Mouse (Mus musculus) embryonic facial prominence, embryonic 12.5 days (tissue): Measurements from ENCODE around the gene Tshz2. TPM values are rescaled to one million over a fixed set of nuclear protein-coding genes. Genes with fewer than 3 reads are reported as not detected.

ENCODE experiments used
- ATAC-seq: fragments of 200-750 bp; cut with Nextera tagmentation; 2 replicates; pipeline ENCODE4 v1.8.0; 2017; ENCODE audit not compliant: insufficient number of reproducible peaks, insufficient read depth, low FRiP score, low TSS enrichment
- H3K27ac ChIP-seq: fragments of 300-500 bp; sonication (generic); 2 replicates; pipeline ENCODE4 v1.5.1; 2016; ENCODE audit warnings: mild to moderate bottlenecking
- H3K27me3 ChIP-seq: fragments of 300-500 bp; sonication (generic); 2 replicates; pipeline ENCODE4 v1.6.1; 2016; ENCODE audit warnings: mild to moderate bottlenecking, moderate library complexity
- H3K36me3 ChIP-seq: fragments of 300-500 bp; sonication (generic); 2 replicates; pipeline ENCODE4 v1.6.1; 2016; ENCODE audit warnings: mild to moderate bottlenecking
- H3K4me1 ChIP-seq: fragments of 300-500 bp; sonication (generic); 2 replicates; pipeline ENCODE4 v1.6.1; 2016
- H3K4me2 ChIP-seq: fragments of 300-500 bp; sonication (generic); replicated peaks from 2 replicates; pipeline ENCODE4 v1.6.1; 2016; ENCODE audit warnings: mild to moderate bottlenecking, moderate library complexity
- H3K4me3 ChIP-seq: fragments of 300-500 bp; sonication (generic); 2 replicates; pipeline ENCODE4 v1.5.1; 2016; ENCODE audit warnings: mild to moderate bottlenecking
- H3K9ac ChIP-seq: fragments of 300-500 bp; sonication (generic); 2 replicates; pipeline ENCODE4 v1.6.1; 2016; ENCODE audit warnings: mild to moderate bottlenecking, moderate library complexity
- H3K9me3 ChIP-seq: fragments of 300-500 bp; sonication (generic); 2 replicates; pipeline ENCODE4 v1.6.1; 2016; ENCODE audit warnings: mild to moderate bottlenecking, moderate library complexity
- WGBS: fragments of 180-500 bp; shearing (Covaris S2); methylation state at CpG from one replicate; pipeline ENCODE4 v1.1.7; 2016; 5-methylcytosine and 5-hydroxymethylcytosine counted together
- polyA plus RNA-seq: library from polyadenylated mRNA; unstranded; fragments of >200 nt; fragmentation: Nextera tagmentation; extraction: Ambion mirVana; gene quantifications from 2 replicates; pipeline ENCODE4 v1.2.1, GENCODE M21; 2016

The Tshz2 gene
- polyA plus RNA-seq, 1 experiment from 2014 or later, result 9.1 TPM

GRCm38 (mm10) chr2:169790439-169791131, 157.8 kb downstream of the Tshz2 start:
- Histone ChIP-seq H3K36me3 (no peaks in the 10 kb centered on the region), H3K4me1 (peaks cover 28% of the 10 kb centered on the region), H3K4me2 (peak overlapping the region; percentile 48), H3K27me3 (no peaks in the 10 kb centered on the region), H3K4me3 (peak overlapping the region; percentile 19; the same call in 1 of the 2 replicates), H3K27ac (peak overlapping the region; percentile 70), H3K9me3 (no peaks in the 10 kb centered on the region), H3K9ac (peak overlapping the region; percentile 8; the same call in 1 of the 2 replicates)
- WGBS, result 2% methylated on average over 12 of the region's 12 CpGs
- ATAC-seq, result peak; percentile 83

GRCm38 (mm10) chr2:169792706-169793105, 159.9 kb downstream of the Tshz2 start:
- H3K4me1 ChIP-seq, result peaks cover 24% of the 10 kb centered on the region
- H3K27ac ChIP-seq, result no peak overlapping the region
- H3K4me2 ChIP-seq, result no peak overlapping the region
- WGBS, result 32% methylated on average over 3 of the region's 3 CpGs
- H3K36me3 ChIP-seq, result no peaks in the 10 kb centered on the region
- no peak overlapping the region for H3K9ac ChIP-seq
- H3K4me3 ChIP-seq, result no peak overlapping the region
- ATAC-seq, result no peak
- H3K9me3 ChIP-seq, result no peaks in the 10 kb centered on the region
- H3K27me3 ChIP-seq, result no peaks in the 10 kb centered on the region

DNA sequence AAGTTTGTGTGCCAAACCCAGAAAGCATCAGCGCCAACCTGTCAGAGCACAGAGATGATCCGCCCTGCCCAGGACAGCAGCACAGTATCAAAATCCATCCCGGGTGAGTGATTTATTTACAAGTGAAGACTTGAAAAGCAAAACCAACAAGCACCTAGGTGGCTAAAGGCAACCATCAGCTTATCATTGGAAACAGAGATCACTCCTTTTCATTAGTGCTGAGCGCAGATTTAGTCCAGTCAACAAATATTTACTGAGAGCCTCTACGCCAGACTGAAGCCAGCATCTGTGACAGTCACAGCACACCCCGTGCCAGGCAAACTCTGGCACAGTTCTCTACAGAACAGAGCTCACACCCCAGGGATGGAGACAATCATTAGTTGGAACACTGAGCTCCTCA, 169.4 kb downstream of the Tshz2 start:
- no peaks in the 10 kb centered on the region for H3K36me3 ChIP-seq
- H3K4me2 ChIP-seq, result no peak overlapping the region
- H3K9me3 ChIP-seq, result no peaks in the 10 kb centered on the region
- H3K9ac ChIP-seq, result no peak overlapping the region
- no peaks in the 10 kb centered on the region for H3K4me1 ChIP-seq
- no peak for ATAC-seq
- no peaks in the 10 kb centered on the region for H3K27me3 ChIP-seq
- H3K27ac ChIP-seq, result no peak overlapping the region
- H3K4me3 ChIP-seq, result no peak overlapping the region
- 93% methylated on average over 6 of the region's 6 CpGs for WGBS

- no peak overlapping the region for H3K27ac ChIP-seq
- ATAC-seq, result no peak
- 38% methylated on average over 5 of the region's 5 CpGs for WGBS
- H3K4me1 ChIP-seq, result no peaks in the 10 kb centered on the region
- H3K4me3 ChIP-seq, result no peak overlapping the region
- H3K36me3 ChIP-seq, result no peaks in the 10 kb centered on the region
- no peak overlapping the region for H3K4me2 ChIP-seq
- H3K9me3 ChIP-seq, result no peaks in the 10 kb centered on the region
- no peaks in the 10 kb centered on the region for H3K27me3 ChIP-seq
- H3K9ac ChIP-seq, result no peak overlapping the region
Measured at GRCm38 (mm10) chr2:169804380-169804779, 171.6 kb downstream of the Tshz2 start.

- no peak overlapping the region for H3K27ac ChIP-seq
- no peak overlapping the region for H3K4me3 ChIP-seq
- H3K4me2 ChIP-seq, result no peak overlapping the region
- no peaks in the 10 kb centered on the region for H3K27me3 ChIP-seq
- H3K9me3 ChIP-seq, result no peaks in the 10 kb centered on the region
- no peak for ATAC-seq
- no peaks in the 10 kb centered on the region for H3K36me3 ChIP-seq
- 82% methylated on average over 12 of the region's 12 CpGs for WGBS
- no peaks in the 10 kb centered on the region for H3K4me1 ChIP-seq
- H3K9ac ChIP-seq, result no peak overlapping the region
Measured at GRCm38 (mm10) chr2:169805545-169805944, 172.7 kb downstream of the Tshz2 start.

GRCm38 (mm10) chr2:169811589-169811988, 178.8 kb downstream of the Tshz2 start:
- no peaks in the 10 kb centered on the region for H3K27me3 ChIP-seq

DNA sequence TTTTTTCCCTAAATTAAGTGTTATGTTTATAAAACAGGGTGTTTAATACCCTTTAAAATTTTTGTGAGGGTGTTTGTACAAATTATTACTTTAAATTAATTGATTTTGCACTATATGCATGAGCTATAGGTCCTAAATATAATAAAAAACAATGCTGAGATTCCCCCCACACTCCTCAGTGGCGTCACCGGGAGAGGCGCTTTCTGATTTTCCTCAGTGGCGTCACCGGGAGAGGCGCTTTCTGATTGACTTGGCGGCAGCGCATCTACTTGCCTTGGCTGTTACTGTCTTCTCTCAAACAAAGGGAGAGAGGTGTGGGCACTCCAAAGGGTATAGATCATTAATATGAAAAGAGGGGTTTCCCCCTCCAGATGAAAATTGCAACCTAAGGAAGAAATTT, 179.2 kb downstream of the Tshz2 start:
- Histone ChIP-seq H3K4me3 (no peak overlapping the region), H3K4me1 (peaks cover 13% of the 10 kb centered on the region), H3K9ac (no peak overlapping the region), H3K27me3 (no peaks in the 10 kb centered on the region), H3K9me3 (no peaks in the 10 kb centered on the region), H3K36me3 (no peaks in the 10 kb centered on the region), H3K27ac (no peak overlapping the region), H3K4me2 (no peak overlapping the region)
- 78% methylated on average over 8 of the region's 8 CpGs for WGBS
- ATAC-seq, result no peak

More at GRCm38 (mm10) chr2:169811589-169811988, 178.8 kb downstream of the Tshz2 start:
- Histone ChIP-seq H3K4me2 (no peak overlapping the region), H3K4me3 (no peak overlapping the region), H3K4me1 (peaks cover 13% of the 10 kb centered on the region), H3K9me3 (no peaks in the 10 kb centered on the region), H3K27ac (no peak overlapping the region), H3K9ac (no peak overlapping the region), H3K36me3 (no peaks in the 10 kb centered on the region)
- ATAC-seq, result no peak
- 40% methylated on average over 5 of the region's 5 CpGs for WGBS

DNA sequence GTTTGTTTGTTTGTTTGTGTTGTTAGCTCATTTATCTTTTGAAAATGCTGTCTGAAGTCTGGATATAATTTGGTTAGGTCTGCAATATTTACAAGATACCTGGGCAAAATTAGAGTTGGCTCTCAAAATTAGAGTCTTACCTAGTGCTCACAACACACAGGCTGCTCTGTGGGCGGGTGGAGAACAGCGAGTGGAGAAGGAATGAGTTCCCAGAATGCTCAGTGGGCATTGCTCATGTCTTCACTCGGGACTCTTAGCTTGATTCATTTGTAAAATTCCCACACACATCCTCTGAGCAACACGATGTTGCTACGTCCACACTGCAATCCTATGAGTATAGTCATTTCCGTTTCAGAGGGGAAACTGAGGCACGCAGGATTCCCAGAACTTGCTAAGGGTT, 180.1 kb downstream of the Tshz2 start:
- H3K9ac ChIP-seq, result no peak overlapping the region
- no peak for ATAC-seq
- H3K9me3 ChIP-seq, result no peaks in the 10 kb centered on the region
- H3K36me3 ChIP-seq, result no peaks in the 10 kb centered on the region
- H3K27ac ChIP-seq, result no peak overlapping the region
- WGBS, result 84% methylated on average over 7 of the region's 7 CpGs
- H3K27me3 ChIP-seq, result no peaks in the 10 kb centered on the region
- peaks cover 13% of the 10 kb centered on the region for H3K4me1 ChIP-seq
- no peak overlapping the region for H3K4me3 ChIP-seq
- no peak overlapping the region for H3K4me2 ChIP-seq

DNA sequence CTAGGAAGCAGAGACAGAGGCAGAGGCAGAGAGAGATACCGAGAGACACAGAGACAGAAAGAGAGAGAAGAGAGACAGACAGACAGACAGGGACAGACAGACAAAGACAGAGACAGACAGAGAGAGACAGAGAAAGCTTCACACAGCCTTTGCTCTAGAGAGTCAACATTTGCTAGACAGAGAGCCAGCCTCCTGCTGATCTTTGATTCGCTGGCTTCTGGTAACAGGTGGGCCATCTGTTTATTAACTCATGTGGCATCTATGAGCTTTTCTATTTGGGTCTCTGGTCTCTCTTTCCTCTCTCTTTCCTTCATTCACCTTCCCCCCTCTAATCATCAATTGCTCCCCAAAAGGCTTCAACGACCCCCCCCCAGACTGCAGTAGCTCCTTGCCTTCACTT, 181.5 kb downstream of the Tshz2 start:
- Histone ChIP-seq H3K27me3 (no peaks in the 10 kb centered on the region), H3K4me1 (peaks cover 13% of the 10 kb centered on the region), H3K4me3 (no peak overlapping the region), H3K9ac (no peak overlapping the region), H3K36me3 (no peaks in the 10 kb centered on the region), H3K4me2 (no peak overlapping the region), H3K9me3 (no peaks in the 10 kb centered on the region), H3K27ac (no peak overlapping the region)
- WGBS, result 74% methylated on average over 3 of the region's 3 CpGs
- ATAC-seq, result no peak

GRCm38 (mm10) chr2:169814757-169815156, 181.9 kb downstream of the Tshz2 start:
- H3K36me3 ChIP-seq, result no peaks in the 10 kb centered on the region
- H3K27me3 ChIP-seq, result no peaks in the 10 kb centered on the region
- no peak overlapping the region for H3K4me3 ChIP-seq
- H3K9ac ChIP-seq, result no peak overlapping the region
- no peak overlapping the region for H3K4me2 ChIP-seq
- ATAC-seq, result 0 out of 2 replicates have a peak, but pooled peaks have one; percentile 15
- H3K4me1 ChIP-seq, result peaks cover 13% of the 10 kb centered on the region
- no peak overlapping the region for H3K27ac ChIP-seq
- 61% methylated on average over 10 of the region's 10 CpGs for WGBS
- H3K9me3 ChIP-seq, result no peaks in the 10 kb centered on the region

DNA sequence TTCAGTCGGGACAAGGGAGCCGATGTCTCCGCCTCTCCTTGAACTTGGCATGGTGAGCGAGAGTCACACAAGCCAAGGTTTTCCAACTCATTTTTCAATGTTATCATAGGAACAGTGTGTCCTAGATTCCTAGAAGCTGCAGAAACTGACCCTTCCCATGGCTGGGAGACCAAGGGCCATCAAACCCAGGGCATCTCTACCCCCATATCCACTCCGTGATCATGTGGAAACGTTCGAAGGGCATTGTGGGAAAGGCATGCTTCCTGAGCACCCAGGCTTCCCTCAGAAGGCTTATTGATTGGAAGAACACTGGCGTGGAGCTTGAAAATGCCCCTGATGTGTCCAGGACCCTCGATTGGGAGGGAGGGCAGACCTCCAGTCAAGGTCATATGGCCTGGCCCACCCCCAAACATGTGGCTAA, 188.2 kb downstream of the Tshz2 start:
- H3K27ac ChIP-seq, result no peak overlapping the region
- no peaks in the 10 kb centered on the region for H3K27me3 ChIP-seq
- 89% methylated on average over 9 of the region's 9 CpGs for WGBS
- no peaks in the 10 kb centered on the region for H3K9me3 ChIP-seq
- H3K4me1 ChIP-seq, result peaks cover 5% of the 10 kb centered on the region; the same call in 1 of the 2 replicates
- H3K36me3 ChIP-seq, result no peaks in the 10 kb centered on the region
- no peak for ATAC-seq
- no peak overlapping the region for H3K4me3 ChIP-seq
- no peak overlapping the region for H3K9ac ChIP-seq
- H3K4me2 ChIP-seq, result no peak overlapping the region

GRCm38 (mm10) chr2:169825908-169826307, 193.1 kb downstream of the Tshz2 start:
- Histone ChIP-seq H3K4me1 (peaks cover 15% of the 10 kb centered on the region), H3K9ac (no peak overlapping the region), H3K27ac (no peak overlapping the region), H3K9me3 (no peaks in the 10 kb centered on the region), H3K4me2 (no peak overlapping the region), H3K4me3 (no peak overlapping the region), H3K36me3 (no peaks in the 10 kb centered on the region), H3K27me3 (no peaks in the 10 kb centered on the region)
- ATAC-seq, result no peak
- 79% methylated on average over 12 of the region's 12 CpGs for WGBS
